Mouse (Mus musculus) ES-Bruce4 (cell line): ENCODE data around the gene Spata1.

Source experiments
- CTCF ChIP-seq: IDR thresholded peaks from one replicate; pipeline ENCODE4 v1.8.1; 2011; ENCODE audit warnings: low read depth, low read length
- EP300 ChIP-seq: IDR thresholded peaks from 2 replicates; pipeline ENCODE4 v1.6.1; 2011; ENCODE audit warnings: low read depth, low read length; ENCODE audit not compliant: insufficient read depth
- POLR2A ChIP-seq: IDR thresholded peaks from one replicate; pipeline ENCODE4 v1.8.1; 2011; ENCODE audit warnings: low read length; ENCODE audit not compliant: insufficient read depth

- TF ChIP-seq CTCF (no peak), POLR2A (no peak), EP300 (no peak)
These were observed 4.6 kb downstream of the Spata1 start for GRCm38 (mm10) chr3:146494941-146495340.
